Mouse (Mus musculus) gastrocnemius, postnatal 10 days (tissue): Measurements from ENCODE around the gene Hoxa7. TPM values are rescaled to one million over a fixed set of nuclear protein-coding genes. Genes with fewer than 3 reads are reported as not detected.

Experiments used
- DNase-seq: peaks from one replicate; pipeline ENCODE4 v3.0.0; 2021; ENCODE audit warnings: mixed read lengths
- total RNA-seq, 2 experiments: library from RNA; stranded (reverse); gene quantifications; 2 replicates each; pipeline ENCODE4 v1.2.3; 2021

Gene Hoxa7
- total RNA-seq, 2 experiments from 2014 or later = 9.4 to 9.7 TPM

GRCm38 (mm10) chr6:52177061-52177735, 44.5 kb downstream of the Hoxa7 start, which contains the start of gene 5730596B20Rik:
Gene 5730596B20Rik, plus strand, starts transcription at chr6:52177498.
- no peak for DNase-seq

- DNase-seq = no peak
These were observed 45.3 kb downstream of the Hoxa7 start for GRCm38 (mm10) chr6:52176391-52176790.

DNA sequence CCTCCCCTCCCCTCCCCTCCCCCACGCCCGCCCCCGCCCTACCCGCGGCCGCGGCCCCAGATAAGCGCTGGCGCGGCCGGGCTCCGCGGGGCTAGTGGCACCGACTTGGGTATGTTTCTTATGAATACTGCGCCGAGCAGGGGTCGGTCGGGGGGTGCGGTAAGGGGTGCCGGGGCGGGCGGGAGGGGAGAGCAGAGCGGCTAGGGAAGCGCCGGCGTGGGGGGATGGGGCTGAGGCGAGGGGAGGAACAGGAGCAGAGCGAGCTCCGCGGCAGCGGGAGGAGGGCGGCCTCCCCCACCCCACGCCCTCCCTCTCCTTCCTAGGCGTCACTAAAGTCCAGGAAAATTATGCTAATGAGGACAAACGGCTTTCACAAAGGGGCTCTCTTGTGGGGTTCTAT, 45.8 kb downstream of the Hoxa7 start:
- DNase-seq = no peak

- DNase-seq = no peak
These were observed 46.5 kb downstream of the Hoxa7 start for GRCm38 (mm10) chr6:52174968-52175751.

- DNase-seq = no peak
These were observed 48.0 kb downstream of the Hoxa7 start for GRCm38 (mm10) chr6:52173648-52174047.

DNA sequence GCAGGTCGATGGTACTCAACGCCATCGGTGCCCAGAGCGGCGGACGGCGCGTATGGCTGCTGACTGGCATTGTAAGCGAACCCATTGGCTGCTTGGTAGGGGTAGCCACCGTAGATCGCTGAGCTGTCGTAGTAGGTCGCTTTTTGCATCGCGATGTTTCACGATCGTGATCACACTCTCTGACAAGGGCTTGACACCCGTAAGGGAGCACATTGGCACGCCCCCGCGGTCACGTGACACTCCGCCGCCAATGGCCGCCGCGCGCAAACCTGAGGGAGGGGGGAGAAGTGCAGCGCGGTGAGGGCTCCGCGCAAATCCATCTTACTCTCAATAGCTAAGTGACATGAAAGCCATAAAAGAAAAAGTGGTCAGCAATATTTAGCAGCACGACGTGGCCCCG, 49.2 kb downstream of the Hoxa7 start:
- DNase-seq = peak; percentile 83

GRCm38 (mm10) chr6:52171938-52172337, 49.7 kb downstream of the Hoxa7 start:
- no peak for DNase-seq

DNA sequence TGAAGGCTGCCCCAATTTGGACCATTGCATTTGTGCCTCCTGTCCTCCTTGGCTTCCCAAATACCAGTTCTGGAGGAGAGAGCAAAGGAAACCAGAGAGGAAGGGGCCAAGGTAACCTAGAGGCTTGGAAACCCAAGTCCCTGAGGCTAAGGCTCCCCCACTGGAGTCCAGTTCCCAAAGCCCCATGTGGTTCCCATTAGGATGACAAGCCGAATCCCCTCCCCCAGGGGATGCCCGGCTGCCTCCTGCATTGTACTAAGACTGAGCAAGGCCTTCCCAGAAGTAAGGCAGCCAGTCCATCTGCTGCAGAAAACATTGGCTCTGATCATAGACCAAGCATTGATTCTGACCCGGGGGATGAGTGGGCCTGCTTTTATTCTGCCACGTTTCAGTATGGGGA, 50.3 kb downstream of the Hoxa7 start:
- no peak for DNase-seq

- DNase-seq = no peak
These were observed 50.8 kb downstream of the Hoxa7 start for GRCm38 (mm10) chr6:52170898-52171223.

DNA sequence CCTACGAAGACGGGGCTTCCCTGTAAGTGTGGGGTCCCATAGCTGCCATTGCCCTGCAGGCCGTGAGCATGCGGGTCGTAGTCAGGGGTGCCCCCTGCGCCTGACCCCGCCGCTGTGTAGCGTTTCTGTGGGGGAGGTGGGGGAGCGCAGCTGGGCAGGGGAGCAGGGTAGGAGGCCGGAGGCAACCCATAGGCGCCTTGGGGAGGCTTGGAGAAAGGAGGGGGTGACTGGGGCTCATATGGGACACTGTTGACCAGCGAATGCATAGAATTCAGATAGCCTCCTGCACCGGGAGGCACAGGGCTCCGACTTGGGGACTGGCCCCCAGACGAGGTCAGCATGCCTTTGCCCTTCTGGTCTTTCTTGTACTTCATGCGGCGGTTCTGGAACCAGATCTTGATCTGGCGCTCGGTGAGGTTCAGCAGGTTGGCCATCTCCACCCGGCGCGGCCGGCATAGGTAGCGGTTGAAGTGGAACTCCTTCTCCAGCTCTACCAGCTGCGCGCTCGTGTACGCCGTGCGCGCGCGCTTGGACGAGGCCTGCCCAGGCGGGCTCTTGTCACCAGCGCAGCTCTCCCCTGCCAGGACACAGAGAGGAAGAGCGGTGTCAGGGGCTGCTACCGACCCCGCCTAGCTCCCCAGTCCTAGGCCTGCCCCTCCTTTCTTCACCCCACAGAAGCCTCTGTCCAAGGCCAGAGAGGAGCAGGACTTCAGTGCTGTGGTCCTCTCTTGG, 51.3 kb downstream of the Hoxa7 start:
- no peak for DNase-seq

- no peak for DNase-seq
These were observed 52.0 kb downstream of the Hoxa7 start for GRCm38 (mm10) chr6:52169499-52170165.

GRCm38 (mm10) chr6:52168191-52169055, 53.2 kb downstream of the Hoxa7 start:
- peak; percentile 58 for DNase-seq

DNA sequence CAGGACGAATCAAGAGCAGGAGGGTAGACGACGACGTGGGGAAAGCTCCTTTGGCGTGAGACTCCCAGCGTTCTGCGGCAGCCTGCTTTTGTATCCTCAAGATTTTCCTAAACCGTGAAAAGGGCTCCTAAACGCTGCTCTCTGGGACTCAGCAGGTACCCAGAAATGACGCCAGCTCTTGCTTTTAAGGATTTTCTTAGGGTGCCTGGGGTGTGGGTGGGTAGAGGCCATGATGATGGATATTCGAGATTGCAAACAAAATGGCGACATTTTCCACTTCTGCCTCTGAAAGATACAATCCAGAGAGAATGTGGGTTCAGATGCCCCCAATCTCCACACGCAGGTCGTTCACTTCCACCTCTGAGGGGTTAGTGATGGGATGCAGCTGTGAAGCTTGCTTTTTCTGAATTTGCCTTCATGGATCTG, 53.9 kb downstream of the Hoxa7 start:
- DNase-seq = no peak

DNA sequence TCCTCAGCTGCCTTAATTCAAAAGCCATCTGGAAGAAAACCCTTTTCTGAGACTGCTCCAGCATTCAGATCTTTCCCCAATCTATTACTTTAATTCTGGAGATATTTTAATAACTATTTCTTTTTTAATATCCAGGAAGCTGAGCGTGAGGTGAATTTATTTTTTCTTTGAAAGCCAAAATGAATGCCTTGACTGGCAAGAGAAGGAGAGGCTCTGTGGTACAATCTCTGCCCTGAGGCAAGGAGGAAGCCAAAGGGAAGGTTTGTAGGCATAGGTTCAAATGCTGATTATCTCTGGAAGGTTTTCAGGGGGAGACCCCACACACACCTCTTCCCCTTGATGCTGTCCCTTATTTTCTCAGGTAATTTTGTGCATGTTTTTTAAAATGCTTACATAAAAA, 54.5 kb downstream of the Hoxa7 start:
- DNase-seq = no peak

DNA sequence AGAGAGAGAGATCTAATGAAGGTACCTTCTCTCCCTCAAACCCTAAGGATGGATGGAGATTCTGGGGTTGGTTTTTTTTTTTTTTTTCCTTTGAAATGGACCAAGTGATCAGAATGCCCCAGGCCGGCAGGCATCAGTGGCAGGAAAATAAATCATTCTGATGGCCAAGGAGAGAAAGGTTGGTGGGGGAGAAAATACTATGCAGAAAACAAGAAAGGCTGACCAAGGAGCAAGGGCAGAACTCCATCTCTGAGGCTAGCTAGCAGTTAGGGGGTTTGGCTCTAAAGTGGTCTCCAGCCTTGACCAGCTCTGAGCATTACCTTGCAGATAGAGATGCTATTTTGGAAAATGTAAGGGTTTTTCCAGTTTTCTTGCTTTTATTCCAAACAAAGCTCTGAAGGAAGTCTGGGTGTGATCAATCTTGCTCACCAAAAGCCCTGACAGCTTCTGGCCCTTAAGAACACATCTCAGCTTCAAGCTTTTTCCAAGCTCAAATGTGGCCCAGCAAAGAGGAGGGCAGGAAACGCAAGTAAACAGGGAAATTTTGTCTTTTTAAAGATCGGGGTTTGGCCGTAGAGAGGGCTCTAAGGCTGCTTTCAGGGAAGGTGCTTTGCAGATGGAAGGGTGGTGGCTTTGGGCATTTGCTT, 55.1 kb downstream of the Hoxa7 start:
- DNase-seq = no peak

DNA sequence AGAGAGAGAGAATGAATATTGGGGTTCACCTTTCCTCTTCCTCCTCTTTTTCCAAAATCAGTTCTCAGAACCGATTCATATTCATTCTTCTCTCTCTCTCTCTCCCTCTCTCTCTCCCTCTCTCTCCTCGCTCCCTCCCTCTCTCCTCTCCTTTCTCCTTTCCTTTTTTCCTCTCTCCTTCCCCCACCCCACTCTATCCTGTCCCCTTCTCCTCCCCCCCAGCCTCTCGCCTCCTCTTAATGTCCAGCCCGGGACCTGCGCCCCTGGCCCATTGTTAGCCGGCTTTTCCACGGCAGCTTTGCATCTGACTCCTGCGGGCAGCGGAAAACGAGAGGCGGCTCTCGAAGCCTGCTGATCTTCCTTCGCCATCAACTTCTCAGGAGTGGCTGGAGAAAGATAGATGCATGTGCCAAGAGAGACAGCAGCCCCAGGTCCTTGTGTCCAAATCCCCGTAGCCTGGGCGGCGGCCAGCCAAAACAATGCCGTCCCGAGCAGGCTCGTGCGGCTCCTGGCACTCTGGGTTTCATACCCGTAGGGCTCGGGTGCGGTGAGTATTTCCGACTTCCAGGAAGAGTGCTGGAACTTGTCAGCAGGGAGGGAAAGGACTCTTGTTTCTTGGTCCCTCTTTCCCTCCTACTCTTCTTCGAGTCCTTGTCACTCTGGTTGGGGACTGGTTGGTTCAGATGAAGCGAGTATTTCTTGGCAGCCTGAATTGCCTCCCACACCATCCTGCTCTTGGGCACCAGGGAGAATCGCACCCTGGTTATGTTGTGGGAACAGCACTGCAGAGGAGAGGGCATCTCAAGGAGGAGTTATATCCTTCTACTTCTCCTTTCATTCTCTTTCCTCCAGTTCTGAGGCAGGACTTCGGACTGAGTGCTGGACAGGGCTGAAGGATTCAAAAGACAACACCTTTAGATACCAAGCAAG, 55.9 kb downstream of the Hoxa7 start:
- no peak for DNase-seq

DNA sequence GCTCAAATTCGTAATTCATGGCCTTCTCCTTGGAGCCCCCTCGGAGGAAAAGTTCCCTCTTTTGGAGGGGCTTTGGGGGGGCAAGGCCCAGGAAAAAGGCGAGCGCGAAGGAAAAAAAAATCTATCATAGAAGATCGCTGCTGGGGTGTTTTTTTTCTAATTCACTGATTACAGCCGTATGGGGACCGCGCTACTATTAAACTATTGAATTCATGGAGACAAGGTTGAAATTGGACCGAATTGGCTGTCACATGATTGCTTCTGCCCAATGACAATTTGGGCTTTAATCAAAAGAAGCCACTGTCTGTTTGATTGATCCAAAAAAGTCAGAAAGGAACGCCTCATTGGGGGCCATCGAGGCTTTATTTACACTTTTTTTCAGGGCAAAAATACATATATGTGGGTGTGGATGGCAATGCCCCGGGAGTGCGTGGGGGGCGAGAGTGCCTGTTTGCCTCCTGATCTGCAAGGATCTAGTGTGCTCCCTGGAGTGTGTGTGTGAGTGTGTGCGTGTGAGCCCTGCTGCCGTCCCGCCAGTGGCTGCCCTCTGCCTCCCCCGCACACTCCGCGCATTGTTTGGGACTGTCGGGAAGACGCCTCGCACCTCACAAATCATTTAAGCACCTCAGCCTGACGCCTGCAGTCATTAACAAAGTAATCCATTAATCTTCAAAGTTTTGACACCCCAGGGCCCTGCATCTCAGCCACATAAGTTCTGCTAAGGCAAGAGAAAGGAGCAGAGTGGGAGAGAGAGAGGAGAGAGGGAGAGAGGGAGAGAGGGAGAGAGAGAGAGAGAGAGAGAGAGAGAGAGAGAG, 56.8 kb downstream of the Hoxa7 start, which contains the start of gene Hoxa2:
Gene Hoxa2 (minus strand): TSS at position 206 of the 815 bp plus-strand sequence.
- no peak for DNase-seq
